Mouse (Mus musculus): Measurements from ENCODE around the gene Olfr1487.
"Not testable (repeated sequence)": the region's sequence is repeated elsewhere in the genome, so short reads cannot be mapped to it uniquely, and the experiment has no call there.

Gene Olfr1487

DNA sequence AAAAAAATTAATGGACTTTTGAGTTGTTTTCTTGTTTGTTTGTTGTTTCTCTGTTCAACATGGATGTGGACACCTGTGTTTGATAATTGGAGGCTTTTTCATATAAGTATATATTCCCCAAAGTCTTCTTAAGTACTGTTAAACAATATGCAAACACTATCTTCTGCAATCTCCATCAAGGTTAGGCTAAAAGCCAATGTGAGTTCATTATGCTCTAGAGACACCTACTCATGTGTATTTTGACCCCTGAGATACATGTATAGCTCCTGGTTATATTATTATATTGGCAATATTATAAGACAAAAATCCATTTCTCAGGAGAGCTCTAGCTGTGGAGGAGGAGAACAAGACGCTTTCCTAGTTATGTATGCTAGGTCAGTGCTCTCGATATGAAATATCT is at the start of gene Olfr1487:
Olfr1487 (plus strand) TSS at position 301 of the 400 bp plus-strand sequence.
- DNase-seq (ENCODE audit: low spot score in 2 of 2) = not testable (repeated sequence)

DNA sequence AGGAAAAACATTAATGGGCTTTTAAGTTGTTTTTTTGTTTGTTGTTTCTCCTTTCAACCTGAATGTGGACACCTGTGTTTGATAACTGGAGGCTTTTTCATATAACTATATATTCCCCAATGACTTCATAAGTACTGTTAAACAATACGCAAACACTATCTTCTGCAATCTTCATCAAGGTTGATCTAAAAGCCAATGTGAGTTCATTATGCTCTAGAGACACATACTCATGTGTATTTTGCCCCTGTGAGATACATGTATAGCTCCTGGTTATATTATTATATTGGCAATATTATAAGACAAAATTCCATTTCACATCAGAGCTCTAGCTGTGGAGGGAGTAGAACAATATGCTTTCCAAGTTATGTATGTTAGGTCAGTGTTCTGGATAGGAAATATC is 34.0 kb upstream of the Olfr1487 start, which contains the start of gene Olfr1484:
Olfr1484 (plus strand) TSS at position 301 of the 400 bp plus-strand sequence.
- DNase-seq (ENCODE audit: low spot score in 2 of 2) = no peak

DNA sequence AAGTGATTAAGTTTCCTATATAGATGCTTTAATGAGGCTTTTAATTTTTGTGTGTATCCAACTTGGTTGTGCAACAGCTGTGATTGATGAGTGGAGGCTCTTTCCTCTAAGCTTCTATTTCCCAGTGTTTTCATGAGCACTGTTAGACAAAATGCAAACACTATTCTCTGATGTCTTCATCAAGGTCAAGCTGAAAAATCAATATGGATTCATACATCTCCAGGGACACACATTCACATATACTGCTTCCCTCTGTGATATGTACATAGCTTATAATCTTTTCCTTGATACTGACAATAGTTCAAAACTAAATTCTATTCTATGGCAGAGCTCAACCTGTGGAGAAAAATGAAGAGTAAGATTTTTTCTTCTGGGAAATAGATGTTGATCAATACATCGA is 14.1 kb downstream of the Olfr1487 start, which contains the start of gene Olfr1489:
Olfr1489 (plus strand) TSS at position 301 of the 400 bp plus-strand sequence.
- DNase-seq (ENCODE audit: low spot score in 2 of 2) = no peak

DNA sequence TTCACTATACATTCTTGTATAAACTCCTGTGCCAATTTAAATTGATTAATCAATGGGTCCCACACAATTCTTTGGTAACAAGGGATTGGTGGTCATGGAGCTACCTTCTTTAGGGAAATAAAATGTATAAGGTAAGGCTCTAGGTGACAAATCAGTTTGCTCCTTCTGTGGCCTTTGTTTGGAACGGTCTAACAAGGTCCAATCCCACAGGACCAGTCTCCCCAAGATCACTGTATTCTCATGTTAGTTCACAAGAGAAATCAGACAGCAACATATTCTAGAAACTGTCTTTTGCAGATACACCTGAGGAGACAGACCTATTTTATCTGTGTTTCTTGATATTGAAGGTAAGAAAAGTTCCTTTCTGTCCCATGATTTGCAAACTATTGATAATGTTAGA is 33.6 kb downstream of the Olfr1487 start, which contains the start of gene Olfr1490:
Olfr1490 (plus strand) TSS at position 301 of the 400 bp plus-strand sequence.
- DNase-seq (ENCODE audit: low spot score in 2 of 2) = no peak
